Mouse (Mus musculus) liver, adult 2 months (tissue): ENCODE measurements around the gene Kirrel2.

Experiments
- CTCF ChIP-seq: fragments of 200-500 bp; IDR thresholded peaks from 2 replicates; pipeline ENCODE4 v1.5.1; 2011; ENCODE audit warnings: low read depth, low read length, control low read depth
- POLR2A ChIP-seq: fragments of 200-500 bp; IDR thresholded peaks from 2 replicates; pipeline ENCODE4 v1.6.1; 2011; ENCODE audit warnings: low read length, control low read depth; ENCODE audit not compliant: insufficient read depth; ENCODE audit errors: extremely low read depth

DNA sequence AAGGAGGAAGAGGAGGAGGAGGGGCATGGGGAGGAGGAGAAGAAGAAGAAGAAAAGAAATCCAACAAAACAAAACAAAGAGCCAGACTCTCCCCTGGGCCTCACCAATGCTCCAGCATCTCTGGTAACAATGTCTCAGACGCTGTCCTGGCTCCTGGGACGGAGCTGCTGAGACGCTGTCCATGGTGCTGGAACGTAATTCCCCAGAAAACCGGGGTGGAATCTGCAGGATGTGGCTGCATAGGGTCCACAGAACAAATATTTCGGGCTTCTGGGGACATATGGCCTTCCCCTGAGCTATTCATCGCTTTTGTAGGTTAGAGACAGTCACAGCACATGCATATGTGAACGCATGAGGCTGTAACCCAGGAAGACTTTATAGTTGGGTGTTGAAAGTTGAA lies 26.8 kb upstream of the Kirrel2 start:
- no peak for TF ChIP-seq CTCF
- no peak for TF ChIP-seq POLR2A
